Mouse (Mus musculus): Measurements from ENCODE around the gene Lalba. TPM values are rescaled to one million over a fixed set of nuclear protein-coding genes. Genes with fewer than 3 reads are reported as not detected.

Lalba gene
- total and polyA plus RNA-seq, 3 experiments, result not detected

GRCm38 (mm10) chr15:98532281-98532680, 49.8 kb upstream of the Lalba start (continued):
- TF ChIP-seq ZMIZ1 (IDR thresholded peaks at IDR 0.05; ENCODE audit: low read depth, low read length) (no peak), MYB (IDR thresholded peaks at IDR 0.05; ENCODE audit: low read depth, low read length) (no peak), POLR2AphosphoS2 (IDR thresholded peaks at IDR 0.05; ENCODE audit: low read length) (no peak; the same call in none of the 2 replicates), BHLHE40 (IDR thresholded peaks at IDR 0.05; ENCODE audit: borderline replicate concordance, low read depth, low read length) (peak; percentile 78; the same call in 1 of the 2 replicates), MAFK (IDR thresholded peaks at IDR 0.05; ENCODE audit: borderline replicate concordance, low read depth, low read length) (peak; percentile 73; the same call in 1 of the 2 replicates), ELF1 (IDR thresholded peaks at IDR 0.05; ENCODE audit: low read depth, low read length) (no peak), GATA1 (IDR thresholded peaks at IDR 0.05; ENCODE audit: low read depth, low read length) (no peak), GABPA (IDR thresholded peaks at IDR 0.05; ENCODE audit: low read depth, low read length) (peak; percentile 73), ZKSCAN1 (IDR thresholded peaks at IDR 0.05; ENCODE audit: low read depth, low read length) (peak; percentile 71), ZC3H11A (IDR thresholded peaks at IDR 0.05; ENCODE audit: low read depth, low read length) (no peak), JUND (IDR thresholded peaks at IDR 0.05; ENCODE audit: low read depth, low read length) (no peak), SMC3 (IDR thresholded peaks at IDR 0.05; ENCODE audit: low read depth, low read length) (no peak), MXI1 (IDR thresholded peaks at IDR 0.05; ENCODE audit: low read depth, low read length) (peak; percentile 97), POLR2AphosphoS5 (IDR thresholded peaks at IDR 0.05; ENCODE audit: borderline replicate concordance, low read depth, low read length) (no peak), CHD1 (IDR thresholded peaks at IDR 0.05; ENCODE audit: low read depth, low read length) (no peak), MYC (IDR thresholded peaks at IDR 0.05; ENCODE audit: low read depth, low read length) (peak; percentile 98), RCOR1 (IDR thresholded peaks at IDR 0.05; ENCODE audit: low read depth, low read length) (no peak), TBP (IDR thresholded peaks at IDR 0.05; ENCODE audit: low read depth, low read length) (no peak)

- Histone ChIP-seq H3K36me3 (ENCODE audit: control insufficient read depth in 1 of 2, insufficient read depth in 2 of 2, low read length in 2 of 2) (peaks cover 58 to 76% of the 10 kb centered on the region in 2 experiments), H3K27ac (ENCODE audit: control insufficient read depth, low read depth, low read length) (no peak overlapping the region), H3K9ac (ENCODE audit: control insufficient read depth, low read depth, low read length, poor library complexity, severe bottlenecking) (no peak overlapping the region), H3K79me2 (ENCODE audit: control insufficient read depth, insufficient read depth, low read length, poor library complexity) (peaks cover 58% of the 10 kb centered on the region), H3K9me3 (replicated peaks; ENCODE audit: insufficient read depth, low read length) (no peaks in the 10 kb centered on the region), H3K4me1 (ENCODE audit: control insufficient read depth in 1 of 2, insufficient read depth in 2 of 2, low read length in 2 of 2) (peaks cover 3 to 11% of the 10 kb centered on the region in 2 experiments; a peak in 3 of 4 replicates), H3K27me3 (ENCODE audit: control insufficient read depth in 1 of 2, insufficient read depth in 2 of 2, low read length in 2 of 2) (no peaks in the 10 kb centered on the region), H3K4me3 (ENCODE audit: control insufficient read depth in 1 of 2, insufficient read depth in 1 of 2, low read depth in 2 of 2, low read length in 2 of 2) (no peak overlapping the region)
- no peak for DNase-seq (ENCODE audit: low read depth, low spot score)
- TF ChIP-seq CTCF (IDR thresholded peaks at IDR 0.05 in 2 of 3, conservative IDR thresholded peaks at IDR 0.05 in 1 of 3; ENCODE audit: control insufficient read depth in 1 of 3, insufficient read depth in 1 of 3, low read depth in 2 of 3, low read length in 3 of 3, poor library complexity in 1 of 3, severe bottlenecking in 1 of 3) (no peak), MYC (IDR thresholded peaks at IDR 0.05; ENCODE audit: low read depth, low read length) (no peak), CHD2 (IDR thresholded peaks at IDR 0.05; ENCODE audit: low read length) (no peak), JUND (IDR thresholded peaks at IDR 0.05; ENCODE audit: low read depth, low read length) (no peak), EP300 (IDR thresholded peaks at IDR 0.05; ENCODE audit: low read depth in 1 of 2, low read length in 2 of 2) (no peak), ETS1 (IDR thresholded peaks at IDR 0.05; ENCODE audit: low read depth, low read length) (no peak), NELFE (IDR thresholded peaks at IDR 0.05; ENCODE audit: low read depth, low read length) (no peak), TAL1 (IDR thresholded peaks at IDR 0.05; ENCODE audit: low read length) (no peak), RCOR1 (IDR thresholded peaks at IDR 0.05; ENCODE audit: low read depth, low read length) (no peak), POLR2A (IDR thresholded peaks at IDR 0.05; ENCODE audit: control insufficient read depth in 1 of 2, insufficient read depth in 1 of 2, low read depth in 1 of 2, low read length in 2 of 2, poor library complexity in 1 of 2) (no peak), TBP (IDR thresholded peaks at IDR 0.05; ENCODE audit: low read depth, low read length) (no peak), CHD1 (IDR thresholded peaks at IDR 0.05; ENCODE audit: low read depth, low read length) (no peak), ZC3H11A (IDR thresholded peaks at IDR 0.05; ENCODE audit: low read depth, low read length) (no peak), MAZ (IDR thresholded peaks at IDR 0.05; ENCODE audit: low read depth, low read length) (no peak), ZKSCAN1 (IDR thresholded peaks at IDR 0.05; ENCODE audit: low read depth, low read length) (no peak)
Observed at GRCm38 (mm10) chr15:98528066-98528563, 45.6 kb upstream of the Lalba start.
